Mouse (Mus musculus): ENCODE results near the gene Tdp2.

Gene Tdp2

GRCm38 (mm10) chr13:24831353-24832130, at the start of gene Tdp2, which contains the start of gene Acot13:
Tdp2 (plus strand) TSS chr13:24831679.
Acot13 (minus strand) TSS chr13:24831540.
- in situ Hi-C loops (cut with MboI, MseI): no loop called here

GRCm38 (mm10) chr13:24781916-24782315, 49.6 kb upstream of the Tdp2 start:
- in situ Hi-C loops (cut with MboI, MseI): loop anchor here (25.0 kb wide), 1 partner anchor 1020 kb away; the partner anchor contains the start of genes Hist1h1a, Hist1h2ab, Hist1h3a and Hist1h3b

GRCm38 (mm10) chr13:24786014-24786490, 45.4 kb upstream of the Tdp2 start:
- in situ Hi-C loops (cut with MboI, MseI): loop anchor here (25.0 kb wide), 1 partner anchor 1024 kb away; the partner anchor contains the start of genes Hist1h1a, Hist1h2ab, Hist1h3a and Hist1h3b

GRCm38 (mm10) chr13:24787477-24787876, 44.0 kb upstream of the Tdp2 start:
- in situ Hi-C loops (cut with MboI, MseI): loop anchor here (25.0 kb wide), 1 partner anchor 1025 kb away; the partner anchor contains the start of genes Hist1h1a, Hist1h2ab, Hist1h3a and Hist1h3b

- in situ Hi-C loops (cut with MboI, MseI): loop anchor here (25.0 kb wide), 1 partner anchor 1029 kb away; the partner anchor contains the start of genes Hist1h1a, Hist1h2ab, Hist1h3a and Hist1h3b
Observed at GRCm38 (mm10) chr13:24791349-24791748, 40.1 kb upstream of the Tdp2 start.

GRCm38 (mm10) chr13:24792411-24793045, 39.0 kb upstream of the Tdp2 start:
- in situ Hi-C loops (cut with MboI, MseI): loop anchor here (25.0 kb wide), 1 partner anchor 1030 kb away; the partner anchor contains the start of genes Hist1h1a, Hist1h2ab, Hist1h3a and Hist1h3b

GRCm38 (mm10) chr13:24798686-24799085, 32.8 kb upstream of the Tdp2 start:
- in situ Hi-C loops (cut with MboI, MseI): loop anchor here (25.0 kb wide), 1 partner anchor 1036 kb away; the partner anchor contains the start of genes Hist1h1a, Hist1h2ab, Hist1h3a and Hist1h3b

GRCm38 (mm10) chr13:24799378-24799777, 32.1 kb upstream of the Tdp2 start:
- in situ Hi-C loops (cut with MboI, MseI): loop anchor here (25.0 kb wide), 1 partner anchor 1037 kb away; the partner anchor contains the start of genes Hist1h1a, Hist1h2ab, Hist1h3a and Hist1h3b

- in situ Hi-C loops (cut with MboI, MseI): loop anchor here (25.0 kb wide), 1 partner anchor 1038 kb away; the partner anchor contains the start of genes Hist1h1a, Hist1h2ab, Hist1h3a and Hist1h3b
Observed at GRCm38 (mm10) chr13:24799925-24800673, 31.4 kb upstream of the Tdp2 start.

- in situ Hi-C loops (cut with MboI, MseI): no loop called here
Observed at GRCm38 (mm10) chr13:24800674-24801307, 30.7 kb upstream of the Tdp2 start.

GRCm38 (mm10) chr13:24801308-24801921, 30.1 kb upstream of the Tdp2 start, which contains the start of gene BC005537:
BC005537 (plus strand) TSS chr13:24801657.
- in situ Hi-C loops (cut with MboI, MseI): no loop called here

- in situ Hi-C loops (cut with MboI, MseI): no loop called here
Observed at GRCm38 (mm10) chr13:24802131-24802691, 29.3 kb upstream of the Tdp2 start.

GRCm38 (mm10) chr13:24803196-24803595, 28.3 kb upstream of the Tdp2 start:
- in situ Hi-C loops (cut with MboI, MseI): no loop called here

- in situ Hi-C loops (cut with MboI, MseI): no loop called here
Observed at GRCm38 (mm10) chr13:24806079-24806478, 25.4 kb upstream of the Tdp2 start.

GRCm38 (mm10) chr13:24812521-24812920, 19.0 kb upstream of the Tdp2 start:
- in situ Hi-C loops (cut with MboI, MseI): no loop called here

GRCm38 (mm10) chr13:24814616-24815015, 16.9 kb upstream of the Tdp2 start:
- in situ Hi-C loops (cut with MboI, MseI): no loop called here

GRCm38 (mm10) chr13:24816125-24817092, 15.1 kb upstream of the Tdp2 start:
- in situ Hi-C loops (cut with MboI, MseI): no loop called here

- in situ Hi-C loops (cut with MboI, MseI): no loop called here
Observed at GRCm38 (mm10) chr13:24819931-24820330, 11.5 kb upstream of the Tdp2 start.
